Mouse (Mus musculus): ENCODE results near the gene Tbc1d22a. TPM values are rescaled to one million over a fixed set of nuclear protein-coding genes. Genes with fewer than 3 reads are reported as not detected.

The Tbc1d22a gene
- polyA plus RNA-seq, 1 experiment from 2014 or later = 15.3 TPM

GRCm38 (mm10) chr15:86264803-86265202, 50.5 kb downstream of the Tbc1d22a start:
- 74% methylated on average over 7 of the region's 7 CpGs for WGBS
- Histone ChIP-seq H3K27ac (ENCODE audit: low read depth, low read length) (no peak overlapping the region), H3K4me2 (replicated peaks; ENCODE audit: low read depth) (no peak overlapping the region), H3K4me1 (replicated peaks; ENCODE audit: control insufficient read depth, insufficient read depth, low read length) (no peaks in the 10 kb centered on the region), H3K9me3 (ENCODE audit: control insufficient read depth) (no peaks in the 10 kb centered on the region), H3K36me3 (ENCODE audit: control insufficient read depth, insufficient read depth) (no peaks in the 10 kb centered on the region), H3K4me3 (ENCODE audit: low read depth, low read length) (no peak overlapping the region), H3K9ac (ENCODE audit: low read depth, low read length) (no peak overlapping the region), H3K27me3 (replicated peaks; ENCODE audit: control insufficient read depth, insufficient read depth, low read length) (no peaks in the 10 kb centered on the region)
- no peak for ATAC-seq
- no peak for TF ChIP-seq CTCF (IDR thresholded peaks at IDR 0.05; ENCODE audit: low read depth)

GRCm38 (mm10) chr15:86266975-86267374, 52.7 kb downstream of the Tbc1d22a start:
- H3K27ac ChIP-seq (ENCODE audit: low read depth, low read length) = no peak overlapping the region
- no peaks in the 10 kb centered on the region for H3K4me1 ChIP-seq (replicated peaks; ENCODE audit: control insufficient read depth, insufficient read depth, low read length)
- no peak for TF ChIP-seq CTCF (IDR thresholded peaks at IDR 0.05; ENCODE audit: low read depth)
- no peak overlapping the region for H3K4me3 ChIP-seq (ENCODE audit: low read depth, low read length)
- no peaks in the 10 kb centered on the region for H3K9me3 ChIP-seq (ENCODE audit: control insufficient read depth)
- H3K9ac ChIP-seq (ENCODE audit: low read depth, low read length) = no peak overlapping the region
- no peaks in the 10 kb centered on the region for H3K36me3 ChIP-seq (ENCODE audit: control insufficient read depth, insufficient read depth)
- WGBS = 73% methylated on average over 4 of the region's 4 CpGs
- no peak for ATAC-seq
- H3K27me3 ChIP-seq (replicated peaks; ENCODE audit: control insufficient read depth, insufficient read depth, low read length) = no peaks in the 10 kb centered on the region
- H3K4me2 ChIP-seq (replicated peaks; ENCODE audit: low read depth) = no peak overlapping the region

GRCm38 (mm10) chr15:86268526-86268925, 54.3 kb downstream of the Tbc1d22a start:
- no peak for TF ChIP-seq CTCF (IDR thresholded peaks at IDR 0.05; ENCODE audit: low read depth)
- Histone ChIP-seq H3K9me3 (ENCODE audit: control insufficient read depth) (no peaks in the 10 kb centered on the region), H3K27ac (ENCODE audit: low read depth, low read length) (no peak overlapping the region), H3K36me3 (ENCODE audit: control insufficient read depth, insufficient read depth) (no peaks in the 10 kb centered on the region), H3K4me1 (replicated peaks; ENCODE audit: control insufficient read depth, insufficient read depth, low read length) (no peaks in the 10 kb centered on the region), H3K9ac (ENCODE audit: low read depth, low read length) (no peak overlapping the region), H3K4me3 (ENCODE audit: low read depth, low read length) (no peak overlapping the region), H3K27me3 (replicated peaks; ENCODE audit: control insufficient read depth, insufficient read depth, low read length) (no peaks in the 10 kb centered on the region), H3K4me2 (replicated peaks; ENCODE audit: low read depth) (no peak overlapping the region)
- WGBS = 68% methylated on average over 1 of the region's 1 CpGs
- no peak for ATAC-seq

- no peaks in the 10 kb centered on the region for H3K27me3 ChIP-seq (replicated peaks; ENCODE audit: control insufficient read depth, insufficient read depth, low read length)
- 46% methylated on average over 7 of the region's 7 CpGs for WGBS
- H3K27ac ChIP-seq (ENCODE audit: low read depth, low read length) = no peak overlapping the region
- no peaks in the 10 kb centered on the region for H3K36me3 ChIP-seq (ENCODE audit: control insufficient read depth, insufficient read depth)
- H3K9me3 ChIP-seq (ENCODE audit: control insufficient read depth) = no peaks in the 10 kb centered on the region
- 0 out of 2 replicates have a peak, but pooled peaks have one; percentile 41 for ATAC-seq
- no peak overlapping the region for H3K9ac ChIP-seq (ENCODE audit: low read depth, low read length)
- 0 out of 2 replicates have a peak overlapping the region, but pooled peaks have one; percentile 10 for H3K4me2 ChIP-seq (replicated peaks; ENCODE audit: low read depth)
- no peak overlapping the region for H3K4me3 ChIP-seq (ENCODE audit: low read depth, low read length)
- peaks cover 8% of the 10 kb centered on the region; the same call in 1 of the 2 replicates for H3K4me1 ChIP-seq (replicated peaks; ENCODE audit: control insufficient read depth, insufficient read depth, low read length)
- no peak for TF ChIP-seq CTCF (IDR thresholded peaks at IDR 0.05; ENCODE audit: low read depth)
Measured at GRCm38 (mm10) chr15:86275754-86276153, 61.5 kb downstream of the Tbc1d22a start.

GRCm38 (mm10) chr15:86276538-86277264, 62.4 kb downstream of the Tbc1d22a start:
- TF ChIP-seq CTCF (IDR thresholded peaks at IDR 0.05; ENCODE audit: low read depth) = 0 out of 2 replicates have a peak, but pooled peaks have one; percentile 9
- WGBS = 85% methylated on average over 11 of the region's 11 CpGs
- Histone ChIP-seq H3K27me3 (replicated peaks; ENCODE audit: control insufficient read depth, insufficient read depth, low read length) (no peaks in the 10 kb centered on the region), H3K27ac (ENCODE audit: low read depth, low read length) (no peak overlapping the region), H3K4me2 (replicated peaks; ENCODE audit: low read depth) (no peak overlapping the region), H3K4me1 (replicated peaks; ENCODE audit: control insufficient read depth, insufficient read depth, low read length) (peaks cover 8% of the 10 kb centered on the region; the same call in 1 of the 2 replicates), H3K4me3 (ENCODE audit: low read depth, low read length) (no peak overlapping the region), H3K9ac (ENCODE audit: low read depth, low read length) (no peak overlapping the region), H3K9me3 (ENCODE audit: control insufficient read depth) (no peaks in the 10 kb centered on the region), H3K36me3 (ENCODE audit: control insufficient read depth, insufficient read depth) (no peaks in the 10 kb centered on the region)
- no peak for ATAC-seq

- Histone ChIP-seq H3K36me3 (ENCODE audit: control insufficient read depth, insufficient read depth) (no peaks in the 10 kb centered on the region), H3K4me1 (replicated peaks; ENCODE audit: control insufficient read depth, insufficient read depth, low read length) (peaks cover 8% of the 10 kb centered on the region; the same call in 1 of the 2 replicates), H3K4me2 (replicated peaks; ENCODE audit: low read depth) (no peak overlapping the region), H3K4me3 (ENCODE audit: low read depth, low read length) (no peak overlapping the region), H3K9ac (ENCODE audit: low read depth, low read length) (no peak overlapping the region), H3K9me3 (ENCODE audit: control insufficient read depth) (no peaks in the 10 kb centered on the region), H3K27ac (ENCODE audit: low read depth, low read length) (no peak overlapping the region), H3K27me3 (replicated peaks; ENCODE audit: control insufficient read depth, insufficient read depth, low read length) (no peaks in the 10 kb centered on the region)
- WGBS = 73% methylated on average over 15 of the region's 15 CpGs
- no peak for TF ChIP-seq CTCF (IDR thresholded peaks at IDR 0.05; ENCODE audit: low read depth)
- no peak for ATAC-seq
Measured at GRCm38 (mm10) chr15:86277428-86277827, 63.2 kb downstream of the Tbc1d22a start.

Measured in intestine, postnatal 0 days (tissue).